Mouse (Mus musculus) MEL (cell line): ENCODE results near the gene Polr1a.

Experiments
- BHLHE40 ChIP-seq: IDR thresholded peaks from 2 replicates; pipeline ENCODE4 v1.6.1; 2012; ENCODE audit warnings: low read depth, mild to moderate bottlenecking, inconsistent platforms, low read length, improper control_type of control experiment, borderline replicate concordance
- CTCF ChIP-seq, 3 experiments: IDR thresholded peaks in 2 of 3; conservative IDR thresholded peaks in 1 of 3; 2 replicates each; pipeline ENCODE4 v1.5.1; 2011 to 2012; ENCODE audit warnings: low read length in 3 of 3, low read depth in 2 of 3, mild to moderate bottlenecking in 2 of 3, improper control_type of control experiment in 1 of 3, inconsistent platforms in 1 of 3, mixed read lengths in 1 of 3, moderate library complexity in 1 of 3; ENCODE audit not compliant: control insufficient read depth in 1 of 3, insufficient read depth in 1 of 3, poor library complexity in 1 of 3, severe bottlenecking in 1 of 3
- GABPA ChIP-seq: IDR thresholded peaks from 2 replicates; pipeline ENCODE4 v1.6.1; 2012; ENCODE audit warnings: low read depth, mild to moderate bottlenecking, inconsistent platforms, low read length, improper control_type of control experiment, moderate library complexity
- HCFC1 ChIP-seq: IDR thresholded peaks from 2 replicates; pipeline ENCODE4 v1.6.1; 2012; ENCODE audit warnings: low read depth, mild to moderate bottlenecking, inconsistent platforms, low read length, improper control_type of control experiment, moderate library complexity
- MAX ChIP-seq: IDR thresholded peaks from 2 replicates; pipeline ENCODE4 v1.6.1; 2011; ENCODE audit warnings: low read length, improper control_type of control experiment
- POLR2A ChIP-seq, 2 experiments: IDR thresholded peaks; 2 replicates each; pipeline ENCODE4 v1.6.1; 2011 to 2012; ENCODE audit warnings: low read length in 2 of 2, mild to moderate bottlenecking in 2 of 2, control low read depth in 1 of 2, improper control_type of control experiment in 1 of 2, low read depth in 1 of 2, moderate library complexity in 1 of 2; ENCODE audit not compliant: control insufficient read depth in 1 of 2, insufficient read depth in 1 of 2, poor library complexity in 1 of 2
- POLR2AphosphoS5 ChIP-seq: IDR thresholded peaks from 2 replicates; pipeline ENCODE4 v1.6.1; 2012; ENCODE audit warnings: low read depth, borderline replicate concordance, mild to moderate bottlenecking, inconsistent platforms, low read length, moderate library complexity, mixed read lengths
- SMC3 ChIP-seq: IDR thresholded peaks from 2 replicates; pipeline ENCODE4 v1.6.1; 2011; ENCODE audit warnings: low read depth, low read length, improper control_type of control experiment
- TAL1 ChIP-seq: IDR thresholded peaks from 2 replicates; pipeline ENCODE4 v1.6.1; 2012; ENCODE audit warnings: mild to moderate bottlenecking, inconsistent platforms, low read length, moderate library complexity, mixed read lengths
- USF1 ChIP-seq: IDR thresholded peaks from 2 replicates; pipeline ENCODE4 v1.6.1; 2014; ENCODE audit warnings: low read depth, mild to moderate bottlenecking, inconsistent platforms, low read length, improper control_type of control experiment, moderate library complexity

DNA sequence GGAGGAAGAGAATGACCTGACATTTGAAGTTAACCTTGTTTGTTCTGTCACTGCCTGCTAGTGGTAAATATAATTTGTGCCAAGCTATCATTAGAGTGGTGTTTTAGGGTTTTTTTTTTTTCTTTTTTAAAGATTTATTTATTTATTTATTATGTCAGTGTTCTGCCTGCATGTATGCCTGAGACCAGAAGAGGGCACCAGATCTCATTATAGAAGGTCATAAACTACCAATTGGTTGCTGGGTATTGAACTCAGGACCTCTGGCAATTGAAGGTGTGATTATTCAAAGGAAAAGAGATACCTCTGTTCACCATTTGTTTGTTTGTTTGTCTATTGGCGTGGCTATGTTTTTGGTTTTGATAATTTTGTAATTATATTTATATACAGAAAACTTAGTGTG, 40.0 kb upstream of the Polr1a start:
- TF ChIP-seq POLR2AphosphoS5 (no peak), POLR2A (IDR thresholded peaks at IDR 0.05; ENCODE audit: control insufficient read depth in 1 of 2, insufficient read depth in 1 of 2, low read depth in 1 of 2, low read length in 2 of 2, poor library complexity in 1 of 2) (no peak), CTCF (IDR thresholded peaks at IDR 0.05 in 2 of 3, conservative IDR thresholded peaks at IDR 0.05 in 1 of 3; ENCODE audit: control insufficient read depth in 1 of 3, insufficient read depth in 1 of 3, low read depth in 2 of 3, low read length in 3 of 3, poor library complexity in 1 of 3, severe bottlenecking in 1 of 3) (peak in 1 of 3 experiments; percentile 39; a peak in 3 of 6 replicates), TAL1 (no peak), GABPA (no peak), HCFC1 (no peak), BHLHE40 (no peak), SMC3 (peak; percentile 30; the same call in 1 of the 2 replicates), USF1 (no peak), MAX (no peak)
